Mouse (Mus musculus): ENCODE data around the gene Stx1b. TPM values are rescaled to one million over a fixed set of nuclear protein-coding genes. Genes with fewer than 3 reads are reported as not detected.

The Stx1b gene
- 0.48 and 0.63 TPM in 2 replicates for polyA plus RNA-seq (2012)

DNA sequence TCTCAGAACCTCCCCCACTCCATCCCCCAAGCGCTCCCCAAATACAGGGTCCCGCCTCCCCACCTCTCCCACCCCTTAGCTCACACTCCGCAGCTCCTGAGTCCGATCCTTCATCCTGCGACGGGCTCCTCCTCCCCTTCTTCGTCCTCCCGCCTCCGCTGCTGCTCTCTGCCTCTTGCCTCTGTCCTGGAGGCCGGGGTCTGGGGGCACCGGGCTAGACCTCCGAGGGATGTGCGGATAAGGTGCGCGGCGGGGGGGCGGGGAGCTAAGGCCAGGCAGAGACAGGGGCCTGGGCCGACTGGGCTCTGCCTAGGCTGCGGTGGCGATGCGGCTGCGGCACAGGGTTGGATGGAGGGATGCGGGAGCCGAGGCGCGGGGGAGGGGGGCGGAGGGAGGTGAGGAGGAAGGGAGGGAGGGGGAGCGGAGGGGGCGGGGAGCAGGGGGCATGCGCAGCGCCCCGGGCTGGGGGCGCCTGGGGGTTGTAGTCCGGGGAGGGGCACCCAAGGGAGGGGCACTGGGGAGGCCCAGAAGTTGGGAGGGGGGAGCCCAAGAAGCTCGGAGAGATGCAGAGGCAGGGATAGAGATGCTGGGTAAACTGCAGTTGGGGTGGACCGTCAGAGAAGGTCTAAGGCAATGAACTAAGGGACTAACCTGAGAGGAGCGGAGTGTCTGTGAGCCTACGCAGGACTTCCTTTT, at the start of gene Stx1b, which contains the start of gene Stx4a:
Gene Stx1b, minus strand, starts transcription at position 374 of the 696 bp plus-strand sequence.
Gene Stx4a, plus strand, starts transcription at position 119 of the 696 bp plus-strand sequence.

GRCm38 (mm10) chr7:127800435-127801009, 23.8 kb downstream of the Stx1b start, which contains the start of gene Hsd3b7:
Hsd3b7 (plus strand) TSS chr7:127800604.

DNA sequence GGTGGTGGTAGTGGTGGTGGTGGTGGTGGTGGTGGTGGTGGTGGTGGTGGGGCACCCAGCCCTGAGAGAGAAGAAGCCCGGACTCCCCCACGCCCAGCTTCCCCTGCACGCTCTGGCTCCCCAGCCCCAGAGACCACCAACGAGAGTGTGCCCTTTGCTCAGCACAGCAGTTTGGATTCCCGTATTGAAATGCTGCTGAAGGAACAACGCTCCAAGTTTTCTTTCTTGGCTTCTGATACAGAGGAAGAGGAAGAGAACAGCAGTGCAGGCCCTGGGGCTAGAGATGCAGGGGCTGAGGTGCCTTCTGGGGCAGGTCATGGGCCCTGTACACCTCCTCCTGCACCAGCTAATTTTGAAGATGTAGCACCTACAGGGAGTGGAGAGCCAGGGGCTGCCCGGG, 39.0 kb downstream of the Stx1b start, which contains the start of gene Gm49388:
Gene Gm49388, plus strand, starts transcription at position 301 of the 400 bp plus-strand sequence.

GRCm38 (mm10) chr7:127776426-127776825, 47.9 kb downstream of the Stx1b start, which contains the start of gene Setd1a:
Setd1a (plus strand) TSS chr7:127776670.

DNA sequence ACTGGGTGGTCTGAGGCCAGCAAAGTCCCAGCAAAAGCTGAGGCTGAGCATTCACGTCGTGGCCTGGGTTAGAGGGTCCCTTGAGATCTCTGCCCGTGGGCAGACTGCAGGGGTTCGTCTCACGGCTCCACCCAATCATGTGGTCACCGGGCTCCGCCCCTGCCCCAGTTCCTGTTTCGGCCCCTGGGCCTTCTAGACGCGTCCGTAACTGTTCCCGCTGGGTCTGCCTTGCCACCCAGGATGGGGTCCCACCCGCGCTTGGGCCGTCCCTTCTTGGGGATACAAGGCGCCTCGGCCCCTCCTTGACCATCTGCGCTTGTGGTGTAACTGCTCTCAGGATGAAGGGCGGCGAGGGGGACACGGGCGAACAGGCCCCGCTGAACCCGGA, 54.7 kb downstream of the Stx1b start, which contains the start of gene Orai3:
Gene Orai3, plus strand, starts transcription at position 165 of the 388 bp plus-strand sequence.

Other genes starting within 250 kb of the Stx1b start
- gene Ccdc189, start 236.0 kb downstream of the Stx1b start, polyA plus RNA-seq (2012): 2.8 and 5.3 TPM in 2 replicates
- 51.4 and 68.4 TPM in 2 replicates for gene Rnf40, start 235.8 kb downstream of the Stx1b start, polyA plus RNA-seq (2012)
- 22.5 and 24.1 TPM in 2 replicates for gene Zfp629, start 208.8 kb downstream of the Stx1b start, polyA plus RNA-seq (2012)
- gene Bcl7c, start 115.6 kb downstream of the Stx1b start, polyA plus RNA-seq (2012): 698 and 704 TPM in 2 replicates
- 2.2 and 3.6 TPM in 2 replicates for gene Ctf1, start 111.8 kb downstream of the Stx1b start, polyA plus RNA-seq (2012)
- gene Ctf2, start 92.4 kb downstream of the Stx1b start, polyA plus RNA-seq (2012): not detected in 2 replicates
- gene Fbxl19, start 80.0 kb downstream of the Stx1b start, polyA plus RNA-seq (2012): 85.5 and 100 TPM in 2 replicates
- 31.0 and 41.1 TPM in 2 replicates for gene Orai3, start 54.7 kb downstream of the Stx1b start, polyA plus RNA-seq (2012)
- 84.7 and 110 TPM in 2 replicates for gene Setd1a, start 47.9 kb downstream of the Stx1b start, polyA plus RNA-seq (2012)
- gene Gm49388, start 38.9 kb downstream of the Stx1b start, polyA plus RNA-seq (2012): 9.3 and 20.1 TPM in 2 replicates
- 21.4 and 28.9 TPM in 2 replicates for gene Hsd3b7, start 23.9 kb downstream of the Stx1b start, polyA plus RNA-seq (2012)
- 83.0 and 121 TPM in 2 replicates for gene Stx4a, start 255 bp downstream of the Stx1b start, polyA plus RNA-seq (2012)
- 26.8 and 27.4 TPM in 2 replicates for gene Zfp646, start 51.7 kb upstream of the Stx1b start, polyA plus RNA-seq (2012)
- gene Zfp668, start 52.3 kb upstream of the Stx1b start, polyA plus RNA-seq (2012): 31.0 and 36.1 TPM in 2 replicates
- 1.1 and 1.2 TPM in 2 replicates for gene Prss53, start 66.4 kb upstream of the Stx1b start, polyA plus RNA-seq (2012)
- gene Gm21974, start 70.9 kb upstream of the Stx1b start, polyA plus RNA-seq (2012): not detected in 2 replicates
- 27.6 and 36.5 TPM in 2 replicates for gene Vkorc1, start 71.1 kb upstream of the Stx1b start, polyA plus RNA-seq (2012)
- 187 and 224 TPM in 2 replicates for gene Bckdk, start 79.5 kb upstream of the Stx1b start, polyA plus RNA-seq (2012)
- 5.7 and 7.0 TPM in 2 replicates for gene Kat8, start 88.0 kb upstream of the Stx1b start, polyA plus RNA-seq (2012)
- gene Prss8, start 105.6 kb upstream of the Stx1b start, polyA plus RNA-seq (2012): 0.06 TPM in 1 of 2 replicates, not detected in the other
- gene Prss36, start 122.2 kb upstream of the Stx1b start, polyA plus RNA-seq (2012): 6.6 and 6.7 TPM in 2 replicates
- gene Fus, start 142.9 kb upstream of the Stx1b start, polyA plus RNA-seq (2012): 438 and 762 TPM in 2 replicates
- 17.0 and 20.0 TPM in 2 replicates for gene Pycard, start 169.3 kb upstream of the Stx1b start, polyA plus RNA-seq (2012)
- 0.13 and 1.0 TPM in 2 replicates for gene Trim72, start 179.4 kb upstream of the Stx1b start, polyA plus RNA-seq (2012)
- 11.0 and 16.3 TPM in 2 replicates for gene Itgam, start 238.1 kb upstream of the Stx1b start, polyA plus RNA-seq (2012)
- gene Gm49368, start 238.1 kb upstream of the Stx1b start, polyA plus RNA-seq (2012): 0.93 TPM in 1 of 2 replicates, not detected in the other